Mouse (Mus musculus): ENCODE results near the gene Chrm2. TPM values are rescaled to one million over a fixed set of nuclear protein-coding genes. Genes with fewer than 3 reads are reported as not detected.
A peak's percentile ranks its signal among the peaks of the same experiment; 100 is the strongest.

The Chrm2 gene
- 10 to 100 TPM; 74.3 to 94.1 (median 86.7) TPM for total RNA-seq (2022)

DNA sequence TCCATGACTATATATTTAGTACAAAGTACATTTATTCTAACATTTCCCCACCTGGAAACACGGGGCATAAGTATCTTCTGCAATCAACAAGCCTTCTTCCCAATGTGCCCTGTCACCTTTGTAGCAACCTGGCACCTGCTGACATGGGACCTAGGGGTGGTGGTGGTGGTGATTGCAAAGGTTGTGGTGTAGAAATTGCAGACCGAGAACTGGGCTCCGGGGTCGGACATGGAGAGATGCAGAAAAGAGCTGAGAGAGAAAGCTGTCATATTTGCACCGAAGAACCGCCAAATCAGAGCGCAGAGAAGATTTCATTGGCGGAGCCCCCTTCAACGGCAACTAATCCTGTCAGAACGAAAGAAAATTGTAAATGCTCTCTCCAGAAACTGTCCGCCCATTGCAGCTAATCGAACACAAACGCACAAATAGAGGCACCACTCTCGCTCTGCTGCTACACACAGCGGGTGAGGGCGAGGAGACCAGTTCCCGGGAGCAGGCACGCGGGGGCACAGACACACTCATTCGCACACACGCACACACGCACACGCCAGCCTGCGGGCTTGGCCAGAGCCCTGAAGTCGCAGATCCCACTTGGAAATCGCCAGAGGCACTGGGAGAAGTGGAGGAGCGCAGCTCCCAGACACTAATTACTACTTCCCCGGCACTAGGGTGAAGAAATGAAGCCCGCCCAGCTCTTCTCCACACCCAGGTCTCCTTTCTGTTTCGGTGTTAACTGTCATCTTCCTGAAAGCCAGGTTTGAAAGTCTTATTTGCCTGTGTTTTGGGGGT lies at the start of gene Chrm2:
TSS of gene Chrm2 (plus strand) at position 473 of the 789 bp plus-strand sequence.
- DNase-seq (ENCODE audit: low spot score), result no peak

DNA sequence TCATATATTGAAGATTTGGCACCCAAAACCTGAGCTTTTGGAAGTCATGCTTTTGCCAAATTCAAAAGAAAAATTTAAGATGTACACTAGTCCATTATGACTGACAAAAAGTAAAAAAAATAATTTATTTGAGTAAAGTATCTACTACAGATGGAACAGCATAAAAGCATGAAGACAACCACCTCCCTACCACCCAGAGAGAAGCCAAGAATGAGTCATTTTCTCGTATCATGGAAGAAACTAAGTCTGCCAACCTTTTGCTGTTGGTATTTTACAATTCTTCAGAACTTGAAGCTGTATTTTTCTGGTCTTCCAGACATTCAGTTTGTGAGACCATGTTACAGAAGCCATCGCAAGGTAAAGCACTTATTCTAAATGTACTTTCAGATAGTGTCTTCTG lies 13.9 kb upstream of the Chrm2 start:
- no peak for DNase-seq (ENCODE audit: low spot score)

- no peak for DNase-seq (ENCODE audit: low spot score)
Measured at GRCm38 (mm10) chr6:36377936-36378335, 9.9 kb upstream of the Chrm2 start.

DNA sequence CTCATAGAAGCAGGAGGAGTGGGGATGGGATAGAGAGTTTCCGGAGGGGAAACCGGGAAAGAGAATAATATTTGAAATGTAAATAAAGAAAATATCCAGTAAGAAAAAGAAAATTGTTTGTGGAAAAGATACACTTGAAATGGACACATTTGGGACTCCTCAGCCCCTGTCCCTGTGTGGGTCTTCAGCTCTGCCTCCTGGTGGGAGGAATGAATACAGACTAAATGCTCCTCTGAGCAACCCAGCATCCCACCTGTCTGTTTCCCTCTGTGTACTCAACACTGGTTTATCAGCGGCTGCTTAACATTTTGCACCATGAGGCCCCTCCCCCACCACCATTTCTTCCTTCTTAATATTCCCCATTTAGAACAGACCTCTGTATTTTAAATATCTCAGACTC lies 3.8 kb upstream of the Chrm2 start:
- DNase-seq (ENCODE audit: low spot score), result no peak

- DNase-seq (ENCODE audit: low spot score), result no peak
Measured at GRCm38 (mm10) chr6:36388401-36389259, 746 bp downstream of the Chrm2 start.

DNA sequence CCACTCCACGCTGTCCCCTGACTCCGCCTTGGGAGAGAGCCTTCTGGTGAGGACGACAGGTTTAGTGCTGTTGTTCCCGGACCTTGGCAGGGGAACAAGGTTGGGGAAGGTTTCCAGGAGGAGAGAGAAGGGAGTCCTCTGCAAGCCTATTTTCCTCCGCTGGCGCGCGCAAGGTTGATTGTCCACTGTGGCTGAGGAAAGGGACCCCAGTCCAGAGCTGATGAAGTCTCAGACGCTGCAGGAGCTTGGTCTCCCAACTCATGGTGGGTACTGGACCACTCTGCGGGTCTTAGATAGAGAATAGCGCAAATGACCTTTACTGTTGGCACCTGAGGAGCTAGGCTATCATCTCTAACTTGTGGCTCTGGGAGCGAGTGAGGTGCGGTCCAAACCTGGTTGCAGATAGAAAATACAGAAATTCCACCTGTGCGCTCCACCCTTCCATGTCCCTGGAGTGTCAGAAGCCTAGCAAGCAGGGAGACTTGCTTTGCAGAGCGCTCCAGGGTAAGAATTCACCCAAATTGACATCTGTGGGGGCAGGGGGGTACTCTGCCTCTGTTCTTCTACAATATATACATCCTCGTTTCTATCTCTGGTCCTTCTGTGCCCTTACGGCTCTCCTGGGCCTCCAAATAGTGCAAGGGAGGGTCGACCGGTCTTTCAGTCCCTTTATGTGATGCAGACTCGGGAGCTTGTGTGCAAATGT lies 1.5 kb downstream of the Chrm2 start:
- DNase-seq (ENCODE audit: low spot score), result no peak

- no peak for DNase-seq (ENCODE audit: low spot score)
Measured at GRCm38 (mm10) chr6:36393705-36394104, 5.8 kb downstream of the Chrm2 start.

- DNase-seq (ENCODE audit: low spot score), result peak; percentile 86
Measured at GRCm38 (mm10) chr6:36405139-36405538, 17.3 kb downstream of the Chrm2 start.

DNA sequence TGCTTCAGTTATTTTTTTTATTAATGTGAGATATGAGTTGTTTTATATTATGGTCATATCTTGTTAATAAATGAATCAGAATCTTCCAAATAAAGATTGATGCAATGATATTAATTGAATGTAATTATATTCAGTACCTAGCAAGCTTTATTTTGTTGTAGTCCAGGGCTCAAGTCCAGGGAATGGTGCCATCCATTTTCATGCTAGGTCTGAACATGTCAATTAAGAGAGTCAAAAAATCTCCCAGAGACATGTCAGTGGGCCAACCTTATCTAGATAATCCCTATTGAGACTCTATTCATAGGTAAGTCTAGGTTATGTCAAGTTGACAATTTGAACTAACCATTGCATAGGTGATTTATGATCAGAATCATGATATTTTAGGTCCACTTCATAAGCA lies 21.1 kb downstream of the Chrm2 start:
- no peak for DNase-seq (ENCODE audit: low spot score)

GRCm38 (mm10) chr6:36410057-36410456 lies 22.2 kb downstream of the Chrm2 start:
- no peak for DNase-seq (ENCODE audit: low spot score)

DNA sequence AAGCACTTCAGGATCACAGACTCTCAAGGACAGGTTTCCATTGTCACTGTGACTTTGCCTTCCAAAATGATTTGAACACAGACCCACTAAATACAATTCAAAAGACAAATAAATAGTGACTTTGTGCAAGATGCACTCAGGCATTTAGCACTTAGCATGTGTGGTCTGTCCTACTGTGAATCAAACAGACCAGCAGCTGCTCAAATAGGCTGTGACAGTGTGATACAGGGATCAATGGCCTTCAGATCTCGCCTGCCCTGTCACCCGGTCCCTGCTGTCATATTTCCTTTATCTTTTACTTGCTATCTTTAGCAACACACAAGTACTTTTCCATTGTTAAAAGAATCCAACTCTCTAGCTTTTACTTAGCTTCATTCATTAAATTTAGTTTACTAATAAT lies 31.8 kb downstream of the Chrm2 start:
- no peak for DNase-seq (ENCODE audit: low spot score)

DNA sequence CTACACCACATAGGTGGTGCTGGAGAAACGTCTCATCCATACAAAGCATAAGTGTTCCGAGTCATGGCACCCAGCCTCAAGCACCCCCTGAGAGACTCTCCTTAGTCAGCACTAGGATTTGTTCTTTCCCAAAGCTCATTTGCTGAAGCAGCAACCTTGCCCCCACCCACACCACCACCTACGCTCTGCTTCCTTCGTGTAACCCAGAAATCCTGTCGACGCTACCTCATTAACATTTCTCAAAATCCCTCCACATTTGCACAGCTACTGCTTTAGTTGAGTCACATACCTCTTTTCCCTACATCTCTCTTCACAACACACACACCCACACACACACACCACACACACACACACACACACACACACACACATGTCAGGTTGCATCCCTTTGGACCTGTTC lies 50.1 kb downstream of the Chrm2 start:
- no peak for DNase-seq (ENCODE audit: low spot score)

GRCm38 (mm10) chr6:36439218-36439617 lies 51.3 kb downstream of the Chrm2 start:
- no peak for DNase-seq (ENCODE audit: low spot score)

- DNase-seq (ENCODE audit: low spot score), result peak; percentile 33
Measured at GRCm38 (mm10) chr6:36451480-36451879, 63.6 kb downstream of the Chrm2 start.

GRCm38 (mm10) chr6:36455071-36455470 lies 67.2 kb downstream of the Chrm2 start:
- DNase-seq (ENCODE audit: low spot score), result peak; percentile 58

DNA sequence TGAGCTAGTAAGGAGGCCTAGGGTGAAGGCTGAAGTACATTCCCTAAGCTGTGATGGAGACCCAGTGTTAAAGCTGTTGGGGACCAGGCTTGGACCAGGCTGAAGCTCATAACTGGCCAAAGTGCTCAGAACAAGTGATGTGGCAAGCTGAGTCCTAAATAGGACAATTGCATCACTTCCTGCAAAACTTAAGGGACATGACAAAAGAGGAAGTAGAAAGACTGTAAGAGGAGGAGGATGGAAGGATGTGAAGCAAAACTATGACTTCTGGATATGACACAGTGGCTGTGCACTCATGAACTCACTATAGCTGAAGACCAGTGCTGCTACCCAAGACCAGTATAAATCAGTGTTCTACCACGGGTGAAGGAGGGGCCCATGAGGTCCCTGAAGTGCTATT lies 69.1 kb downstream of the Chrm2 start:
- no peak for DNase-seq (ENCODE audit: low spot score)

GRCm38 (mm10) chr6:36464008-36464407 lies 76.1 kb downstream of the Chrm2 start:
- no peak for DNase-seq (ENCODE audit: low spot score)

DNA sequence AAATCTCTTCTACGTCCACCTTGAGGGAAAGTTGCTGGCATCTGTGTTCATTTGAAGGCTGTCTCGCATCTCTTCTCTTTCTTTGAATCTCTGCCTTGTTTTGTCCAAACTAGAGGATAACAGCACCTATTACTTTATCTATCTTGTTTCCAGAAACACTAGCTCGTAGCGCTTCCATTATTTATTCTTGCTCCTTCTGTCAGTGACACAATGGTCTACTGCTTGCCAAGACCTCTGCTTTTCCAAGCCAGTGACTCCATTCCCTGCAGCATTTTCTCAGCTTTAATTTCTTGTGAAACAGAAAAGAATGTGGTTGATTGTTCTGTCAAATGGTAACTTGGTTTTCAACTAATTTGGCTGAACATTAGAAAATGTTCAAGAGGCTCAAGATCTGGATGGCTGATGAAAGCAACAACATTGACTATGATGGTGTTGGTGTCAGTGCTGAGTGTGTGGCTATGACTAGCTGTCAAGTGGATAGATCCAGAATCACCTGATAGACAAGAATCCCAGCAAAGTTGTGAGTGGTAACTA lies 96.3 kb downstream of the Chrm2 start:
- DNase-seq (ENCODE audit: low spot score), result no peak

DNA sequence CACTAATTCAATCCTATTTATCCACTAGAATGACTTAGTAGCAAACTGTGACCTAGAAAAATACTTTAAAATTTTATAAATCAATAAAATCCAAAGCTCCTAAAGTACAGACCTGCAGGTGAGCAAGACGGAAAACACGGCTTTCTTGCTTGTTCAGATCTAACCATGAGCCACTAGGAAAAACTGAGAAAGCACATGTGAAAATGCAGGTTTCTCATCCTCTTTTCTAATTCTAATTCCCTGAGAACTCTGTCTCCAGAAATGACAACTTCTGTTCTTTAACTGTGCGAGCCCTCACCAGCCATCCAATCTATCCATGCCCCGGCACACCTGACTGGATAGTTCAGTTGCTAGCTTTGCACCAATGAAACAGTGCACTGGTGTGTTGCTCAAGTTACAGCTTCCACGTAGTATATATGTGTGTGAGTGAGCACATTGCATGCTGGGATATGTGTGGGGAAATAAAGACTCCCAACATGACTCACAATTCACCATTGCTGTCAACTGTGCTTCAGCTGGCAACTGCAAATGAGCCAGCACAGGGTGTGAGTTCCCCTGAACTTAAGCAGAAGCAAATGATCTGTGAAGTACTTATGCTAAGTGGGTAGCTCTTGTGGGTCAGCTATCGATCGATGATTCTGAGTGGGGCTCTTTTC lies 119.3 kb downstream of the Chrm2 start:
- no peak for DNase-seq (ENCODE audit: low spot score)

GRCm38 (mm10) chr6:36507946-36508345 lies 120.1 kb downstream of the Chrm2 start:
- peak; percentile 52 for DNase-seq (ENCODE audit: low spot score)

- DNase-seq (ENCODE audit: low spot score), result no peak
Measured at GRCm38 (mm10) chr6:36508469-36508868, 120.6 kb downstream of the Chrm2 start.

Measured in heart, adult 8-10 months (tissue).